Mouse (Mus musculus): ENCODE measurements around the gene Arhgef3. TPM values are rescaled to one million over a fixed set of nuclear protein-coding genes. Genes with fewer than 3 reads are reported as not detected.

Gene Arhgef3
- polyA plus RNA-seq, 1 experiment from 2014 or later: 19.6 TPM

DNA sequence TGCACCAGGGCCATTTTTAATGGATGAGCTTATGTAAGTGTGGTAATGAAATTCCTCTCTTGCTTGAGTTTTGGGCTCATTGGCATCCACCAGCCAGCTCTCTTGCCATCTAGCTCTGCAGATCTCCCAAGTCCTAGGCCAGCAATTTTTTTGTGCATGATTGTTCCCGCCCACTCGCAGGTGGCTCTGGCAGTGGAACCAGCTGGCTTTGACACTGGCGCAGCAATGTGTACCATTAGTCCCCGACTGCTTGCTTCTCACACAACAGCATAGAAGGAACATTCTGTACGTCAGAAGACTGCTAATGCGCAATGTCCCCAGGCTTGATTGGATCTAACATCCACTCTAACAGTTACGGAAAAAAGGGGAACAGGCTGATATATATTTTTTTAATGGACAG, 105.0 kb downstream of the Arhgef3 start:
- Histone ChIP-seq H3K4me2 (replicated peaks; ENCODE audit: low read depth, low read length) (no peak overlapping the region), H3K4me1 (ENCODE audit: insufficient read depth, low read length) (no peaks in the 10 kb centered on the region), H3K9ac (replicated peaks; ENCODE audit: low read length) (no peak overlapping the region), H3K9me3 (ENCODE audit: low read length) (no peaks in the 10 kb centered on the region), H3K4me3 (ENCODE audit: low read length) (no peak overlapping the region), H3K36me3 (ENCODE audit: insufficient read depth, low read length) (no peaks in the 10 kb centered on the region), H3K27me3 (ENCODE audit: insufficient read depth, low read length) (no peaks in the 10 kb centered on the region), H3K27ac (ENCODE audit: low read length) (no peak overlapping the region)
- ATAC-seq (ENCODE audit: low FRiP score, low TSS enrichment): no peak
- 87% methylated on average over 7 of the region's 7 CpGs for WGBS

DNA sequence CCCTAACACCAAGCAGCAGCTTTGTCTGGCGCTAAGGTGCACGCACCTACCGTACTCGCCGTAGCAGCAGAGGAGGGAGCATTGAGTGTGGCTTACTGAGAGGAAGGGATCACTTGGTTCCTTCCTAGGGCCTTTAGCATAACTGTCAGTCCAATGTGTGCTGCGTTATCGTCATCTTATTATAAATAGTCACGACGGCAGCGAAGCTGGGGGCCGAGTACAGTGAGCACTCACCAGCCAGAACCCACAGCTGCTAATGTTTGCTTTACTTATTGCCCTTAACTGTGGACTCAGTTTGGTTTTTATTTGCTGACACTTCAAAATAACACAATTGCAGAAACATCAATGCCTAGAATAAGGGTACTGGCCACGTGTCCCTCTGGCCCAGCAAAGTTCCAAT, 105.6 kb downstream of the Arhgef3 start:
- Histone ChIP-seq H3K27ac (ENCODE audit: low read length) (no peak overlapping the region), H3K36me3 (ENCODE audit: insufficient read depth, low read length) (no peaks in the 10 kb centered on the region), H3K4me2 (replicated peaks; ENCODE audit: low read depth, low read length) (no peak overlapping the region), H3K4me1 (ENCODE audit: insufficient read depth, low read length) (no peaks in the 10 kb centered on the region), H3K9me3 (ENCODE audit: low read length) (no peaks in the 10 kb centered on the region), H3K27me3 (ENCODE audit: insufficient read depth, low read length) (no peaks in the 10 kb centered on the region), H3K9ac (replicated peaks; ENCODE audit: low read length) (no peak overlapping the region), H3K4me3 (ENCODE audit: low read length) (no peak overlapping the region)
- WGBS: 77% methylated on average over 12 of the region's 12 CpGs
- no peak for ATAC-seq (ENCODE audit: low FRiP score, low TSS enrichment)

- Histone ChIP-seq H3K4me3 (ENCODE audit: low read length) (no peak overlapping the region), H3K9me3 (ENCODE audit: low read length) (no peaks in the 10 kb centered on the region), H3K36me3 (ENCODE audit: insufficient read depth, low read length) (no peaks in the 10 kb centered on the region), H3K9ac (replicated peaks; ENCODE audit: low read length) (no peak overlapping the region), H3K27ac (ENCODE audit: low read length) (no peak overlapping the region), H3K4me1 (ENCODE audit: insufficient read depth, low read length) (peaks cover 4% of the 10 kb centered on the region), H3K27me3 (ENCODE audit: insufficient read depth, low read length) (no peaks in the 10 kb centered on the region), H3K4me2 (replicated peaks; ENCODE audit: low read depth, low read length) (no peak overlapping the region)
- ATAC-seq (ENCODE audit: low FRiP score, low TSS enrichment): no peak
- 83% methylated on average over 7 of the region's 7 CpGs for WGBS
Observed at GRCm38 (mm10) chr14:27224636-27225035, 109.9 kb downstream of the Arhgef3 start.

DNA sequence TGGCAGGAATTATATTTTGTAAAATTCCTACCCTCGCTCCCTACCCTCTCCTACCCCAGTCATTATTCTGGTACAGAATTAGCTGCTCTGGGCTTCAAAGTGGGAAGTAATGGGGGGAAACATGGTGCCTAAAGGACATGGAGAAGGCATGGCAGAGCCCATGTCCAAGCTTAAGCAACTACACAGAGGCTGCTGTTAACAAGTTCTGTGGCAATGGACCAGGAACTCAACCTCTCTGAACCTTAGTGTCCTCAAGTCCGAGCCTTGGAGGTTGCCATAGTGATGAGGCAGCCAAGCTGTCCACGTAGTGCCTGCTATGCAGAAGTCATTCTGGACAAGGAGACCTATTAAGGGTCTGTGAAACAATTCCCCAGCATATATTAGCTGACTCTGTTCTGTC, 111.6 kb downstream of the Arhgef3 start:
- no peaks in the 10 kb centered on the region for H3K9me3 ChIP-seq (ENCODE audit: low read length)
- peaks cover 20% of the 10 kb centered on the region for H3K4me1 ChIP-seq (ENCODE audit: insufficient read depth, low read length)
- WGBS: 69% methylated on average over 3 of the region's 3 CpGs
- no peaks in the 10 kb centered on the region for H3K27me3 ChIP-seq (ENCODE audit: insufficient read depth, low read length)
- H3K36me3 ChIP-seq (ENCODE audit: insufficient read depth, low read length): no peaks in the 10 kb centered on the region
- H3K4me2 ChIP-seq (replicated peaks; ENCODE audit: low read depth, low read length): no peak overlapping the region
- no peak for ATAC-seq (ENCODE audit: low FRiP score, low TSS enrichment)
- no peak overlapping the region for H3K27ac ChIP-seq (ENCODE audit: low read length)
- no peak overlapping the region for H3K4me3 ChIP-seq (ENCODE audit: low read length)
- no peak overlapping the region for H3K9ac ChIP-seq (replicated peaks; ENCODE audit: low read length)

- peaks cover 25% of the 10 kb centered on the region for H3K4me1 ChIP-seq (ENCODE audit: insufficient read depth, low read length)
- no peaks in the 10 kb centered on the region for H3K27me3 ChIP-seq (ENCODE audit: insufficient read depth, low read length)
- no peak overlapping the region for H3K27ac ChIP-seq (ENCODE audit: low read length)
- H3K9me3 ChIP-seq (ENCODE audit: low read length): no peaks in the 10 kb centered on the region
- H3K4me2 ChIP-seq (replicated peaks; ENCODE audit: low read depth, low read length): no peak overlapping the region
- ATAC-seq (ENCODE audit: low FRiP score, low TSS enrichment): no peak
- H3K4me3 ChIP-seq (ENCODE audit: low read length): no peak overlapping the region
- H3K9ac ChIP-seq (replicated peaks; ENCODE audit: low read length): no peak overlapping the region
- no peaks in the 10 kb centered on the region for H3K36me3 ChIP-seq (ENCODE audit: insufficient read depth, low read length)
- WGBS: 26% methylated on average over 2 of the region's 2 CpGs
Observed at GRCm38 (mm10) chr14:27228288-27228687, 113.6 kb downstream of the Arhgef3 start.

DNA sequence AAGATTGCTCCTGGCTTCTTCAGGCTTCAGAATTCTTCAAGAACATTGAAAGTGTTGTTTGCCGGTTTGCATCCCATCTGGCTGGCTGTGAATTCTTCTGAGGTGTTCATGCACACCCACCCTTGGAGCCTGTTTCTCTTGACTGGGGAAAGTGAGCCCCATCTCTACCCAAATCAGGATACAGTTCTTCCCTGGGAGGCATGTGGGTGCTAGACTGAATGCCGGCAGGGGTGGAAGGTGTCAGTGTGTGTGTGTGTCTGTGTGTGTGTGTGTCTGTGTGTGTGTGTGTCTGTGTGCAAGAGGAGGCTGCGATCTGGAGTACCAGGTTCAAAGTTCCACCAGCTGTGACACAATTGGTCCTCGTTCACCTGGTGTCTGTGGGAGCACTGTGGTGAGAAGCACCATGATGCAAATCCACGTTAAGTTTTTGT, 114.3 kb downstream of the Arhgef3 start:
- 73% methylated on average over 5 of the region's 5 CpGs for WGBS
- Histone ChIP-seq H3K9ac (replicated peaks; ENCODE audit: low read length) (no peak overlapping the region), H3K9me3 (ENCODE audit: low read length) (no peaks in the 10 kb centered on the region), H3K4me2 (replicated peaks; ENCODE audit: low read depth, low read length) (no peak overlapping the region), H3K4me3 (ENCODE audit: low read length) (no peak overlapping the region), H3K27ac (ENCODE audit: low read length) (no peak overlapping the region), H3K4me1 (ENCODE audit: insufficient read depth, low read length) (peaks cover 25% of the 10 kb centered on the region), H3K36me3 (ENCODE audit: insufficient read depth, low read length) (no peaks in the 10 kb centered on the region), H3K27me3 (ENCODE audit: insufficient read depth, low read length) (no peaks in the 10 kb centered on the region)
- no peak for ATAC-seq (ENCODE audit: low FRiP score, low TSS enrichment)

DNA sequence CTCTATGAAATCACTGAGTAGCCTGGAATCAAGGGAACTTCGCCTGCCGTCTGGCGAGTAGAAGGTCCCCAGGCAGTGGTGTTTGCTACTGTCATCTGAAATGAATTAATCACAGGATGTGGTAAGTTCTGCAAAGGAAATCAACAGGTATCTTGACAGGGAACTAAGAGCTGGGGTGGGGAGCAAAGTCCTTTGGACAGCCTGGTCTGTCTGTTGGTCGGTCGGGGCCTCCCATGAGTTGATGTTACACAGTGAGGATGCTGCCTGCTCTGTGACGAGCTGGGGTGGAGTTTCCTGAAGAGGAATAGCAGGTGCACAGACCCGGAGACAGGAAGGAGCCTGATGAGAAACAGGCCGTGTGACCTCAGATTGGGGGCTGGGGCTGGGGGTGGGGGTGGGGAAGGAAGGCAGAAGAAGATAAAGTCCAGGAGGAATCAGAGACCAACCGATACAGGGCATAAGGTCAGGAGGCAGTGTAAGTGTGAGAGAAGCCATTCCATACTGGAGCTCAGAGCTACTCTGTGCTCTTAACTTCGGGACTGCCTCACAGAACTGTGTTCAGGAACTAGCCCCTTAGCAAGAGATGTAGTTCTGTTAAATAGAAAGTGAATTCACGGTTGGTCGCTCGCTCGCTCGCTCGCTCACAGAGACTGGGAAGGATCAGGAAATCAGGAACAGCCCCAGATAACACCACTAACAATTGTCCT, 114.9 kb downstream of the Arhgef3 start:
- Histone ChIP-seq H3K9me3 (ENCODE audit: low read length) (no peaks in the 10 kb centered on the region), H3K9ac (replicated peaks; ENCODE audit: low read length) (no peak overlapping the region), H3K4me3 (ENCODE audit: low read length) (no peak overlapping the region), H3K27me3 (ENCODE audit: insufficient read depth, low read length) (no peaks in the 10 kb centered on the region), H3K27ac (ENCODE audit: low read length) (peak overlapping the region; percentile 81), H3K36me3 (ENCODE audit: insufficient read depth, low read length) (no peaks in the 10 kb centered on the region), H3K4me2 (replicated peaks; ENCODE audit: low read depth, low read length) (peak overlapping the region; percentile 19), H3K4me1 (ENCODE audit: insufficient read depth, low read length) (peaks cover 25% of the 10 kb centered on the region)
- 22% methylated on average over 16 of the region's 16 CpGs for WGBS
- ATAC-seq (ENCODE audit: low FRiP score, low TSS enrichment): peak; percentile 58

GRCm38 (mm10) chr14:27230262-27231022, 115.7 kb downstream of the Arhgef3 start:
- ATAC-seq (ENCODE audit: low FRiP score, low TSS enrichment): peak; percentile 83
- Histone ChIP-seq H3K9me3 (ENCODE audit: low read length) (no peaks in the 10 kb centered on the region), H3K4me2 (replicated peaks; ENCODE audit: low read depth, low read length) (peak overlapping the region; percentile 19), H3K4me1 (ENCODE audit: insufficient read depth, low read length) (peaks cover 25% of the 10 kb centered on the region), H3K4me3 (ENCODE audit: low read length) (no peak overlapping the region; the same call in 1 of the 2 replicates), H3K36me3 (ENCODE audit: insufficient read depth, low read length) (no peaks in the 10 kb centered on the region), H3K9ac (replicated peaks; ENCODE audit: low read length) (peak overlapping the region; percentile 7), H3K27ac (ENCODE audit: low read length) (peak overlapping the region; percentile 81), H3K27me3 (ENCODE audit: insufficient read depth, low read length) (no peaks in the 10 kb centered on the region)
- WGBS: 12% methylated on average over 18 of the region's 18 CpGs

- Histone ChIP-seq H3K4me1 (ENCODE audit: insufficient read depth, low read length) (peaks cover 25% of the 10 kb centered on the region), H3K4me3 (ENCODE audit: low read length) (no peak overlapping the region), H3K9me3 (ENCODE audit: low read length) (no peaks in the 10 kb centered on the region), H3K4me2 (replicated peaks; ENCODE audit: low read depth, low read length) (no peak overlapping the region), H3K36me3 (ENCODE audit: insufficient read depth, low read length) (no peaks in the 10 kb centered on the region), H3K9ac (replicated peaks; ENCODE audit: low read length) (no peak overlapping the region), H3K27ac (ENCODE audit: low read length) (no peak overlapping the region), H3K27me3 (ENCODE audit: insufficient read depth, low read length) (no peaks in the 10 kb centered on the region)
- WGBS: 64% methylated on average over 8 of the region's 8 CpGs
- no peak for ATAC-seq (ENCODE audit: low FRiP score, low TSS enrichment)
Observed at GRCm38 (mm10) chr14:27231506-27231905, 116.8 kb downstream of the Arhgef3 start.
